Mouse (Mus musculus) hematopoietic multipotent progenitor cell, adult 10-12 weeks (in vitro differentiated cells): ENCODE data around the gene 1700093K21Rik. TPM values are rescaled to one million over a fixed set of nuclear protein-coding genes. Genes with fewer than 3 reads are reported as not detected.

Experiments
- polyA plus RNA-seq: library from polyadenylated mRNA; stranded (reverse); fragments of >175 nt; gene quantifications from 2 replicates; pipeline ENCODE4 v1.2.3, GENCODE M21; 2012; ENCODE audit warnings: low replicate concordance

The 1700093K21Rik gene
- polyA plus RNA-seq: not detected in 2 replicates

GRCm38 (mm10) chr11:23520473-23521205 is at the start of gene 1700093K21Rik:
Gene 1700093K21Rik, minus strand, starts transcription at chr11:23521155.

GRCm38 (mm10) chr11:23497718-23498509 is 23.0 kb downstream of the 1700093K21Rik start, which contains the start of gene Ahsa2:
Gene Ahsa2, minus strand, starts transcription at chr11:23498030.

Other genes with a start within 250 kb of the 1700093K21Rik start
- gene Usp34, start 214.3 kb downstream of the 1700093K21Rik start, polyA plus RNA-seq: 1.2 and 3.9 TPM in 2 replicates
- gene Ahsa2, start 23.1 kb downstream of the 1700093K21Rik start, polyA plus RNA-seq: 9.1 and 21.1 TPM in 2 replicates
- gene 0610010F05Rik, start 112.5 kb upstream of the 1700093K21Rik start, polyA plus RNA-seq: 0.88 and 2.2 TPM in 2 replicates
- 1.5 and 2.7 TPM in 2 replicates for gene Pus10, start 144.5 kb upstream of the 1700093K21Rik start, polyA plus RNA-seq
- 10.2 and 13.1 TPM in 2 replicates for gene Pex13, start 144.8 kb upstream of the 1700093K21Rik start, polyA plus RNA-seq
- 6.2 and 8.4 TPM in 2 replicates for gene Rel, start 249.8 kb upstream of the 1700093K21Rik start, polyA plus RNA-seq